Mouse (Mus musculus) stomach, postnatal 0 days (tissue): Measurements from ENCODE around the gene Mroh8.

Experiments used
- CTCF ChIP-seq: IDR thresholded peaks from 2 replicates; pipeline ENCODE4 v1.5.1; 2016; ENCODE audit warnings: antibody characterized with exemption, low read depth, mild to moderate bottlenecking, moderate library complexity
- EP300 ChIP-seq: optimal IDR thresholded peaks from 2 replicates; pipeline ENCODE3; 2016; ENCODE audit warnings: antibody characterized with exemption

GRCm38 (mm10) chr2:157178167-157178566, 101.2 kb downstream of the Mroh8 start:
- TF ChIP-seq EP300 (no peak), CTCF (no peak)
